20 mouse cellular contexts compared by ENCODE assay signal in genomic region chr5:149616138-149616537, GRCm38 (mm10). TPM values are rescaled to one million over a fixed set of nuclear protein-coding genes. Genes with fewer than 3 reads are reported as not detected.
DNase-seq lines count a peak whose midpoint lies in the region; ATAC-seq lines count a peak whose summit lies in the region.
"Had no signal": no experiment of that assay in that cellular context is flagged by ENCODE, and none has a peak within 500 bp of the region (broad histone marks: within the 10 kb centered on the region; RNA-seq: fewer than 3 reads in every experiment).

No protein-coding gene starts in this region.

- 88% methylated on average over 1 of the region's 1 CpGs for WGBS in kidney, embryonic 16.5 days
- 73% methylated on average over 1 of the region's 1 CpGs for WGBS in heart, embryonic 11.5 days (ENCODE audit: insufficient replicate concordance)

- no peaks in the 10 kb centered on the region for H3K4me1 ChIP-seq in kidney, embryonic 16.5 days (ENCODE audit: insufficient read depth, low read length)
- H3K4me1 ChIP-seq in heart, embryonic 11.5 days (ENCODE audit: control insufficient read depth, insufficient read depth, low read length) = no peaks in the 10 kb centered on the region
- H3K4me1 ChIP-seq: heart, embryonic 10.5 days had no signal

- no peaks in the 10 kb centered on the region for H3K9me3 ChIP-seq in kidney, embryonic 16.5 days (ENCODE audit: low read length)
- no peaks in the 10 kb centered on the region for H3K9me3 ChIP-seq in heart, embryonic 11.5 days (replicated peaks; ENCODE audit: control insufficient read depth, low read length)
- H3K9me3 ChIP-seq: heart, embryonic 10.5 days; hindbrain, embryonic 15.5 days; midbrain, embryonic 10.5 days; neural tube, embryonic 15.5 days had no signal

- ATAC-seq in kidney, embryonic 16.5 days (ENCODE audit: low FRiP score, low TSS enrichment) = no peak
- no peak for ATAC-seq in heart, embryonic 11.5 days (replicated peaks; ENCODE audit: insufficient number of reproducible peaks, low FRiP score, low TSS enrichment)
- ATAC-seq: activated CD4-positive, CD25-positive, alpha-beta regulatory T cell, adult 4 months; forebrain, embryonic 14.5 days; lung, postnatal 0 days had no signal

- no peak overlapping the region for H3K9ac ChIP-seq in kidney, embryonic 16.5 days (replicated peaks; ENCODE audit: low read length)
- no peak overlapping the region for H3K9ac ChIP-seq in heart, embryonic 11.5 days (ENCODE audit: low read depth, low read length)
- H3K9ac ChIP-seq: hindbrain, embryonic 15.5 days; neural tube, embryonic 15.5 days had no signal

- no peak overlapping the region for H3K4me2 ChIP-seq in kidney, embryonic 16.5 days (replicated peaks; ENCODE audit: low read depth, low read length)
- no peak overlapping the region for H3K4me2 ChIP-seq in heart, embryonic 11.5 days
- H3K4me2 ChIP-seq: hindbrain, embryonic 15.5 days; neural tube, embryonic 15.5 days had no signal

- H3K27me3 ChIP-seq in kidney, embryonic 16.5 days (ENCODE audit: insufficient read depth, low read length) = no peaks in the 10 kb centered on the region
- no peaks in the 10 kb centered on the region for H3K27me3 ChIP-seq in heart, embryonic 11.5 days (ENCODE audit: control insufficient read depth, insufficient read depth, low read length)
- H3K27me3 ChIP-seq: hindbrain, embryonic 15.5 days; neural tube, embryonic 15.5 days had no signal

- peaks cover 50% of the 10 kb centered on the region for H3K36me3 ChIP-seq in kidney, embryonic 16.5 days (ENCODE audit: insufficient read depth, low read length)
- peaks cover 38% of the 10 kb centered on the region for H3K36me3 ChIP-seq in heart, embryonic 11.5 days (ENCODE audit: control insufficient read depth, insufficient read depth, low read length)

- no peak overlapping the region for H3K4me3 ChIP-seq in kidney, embryonic 16.5 days (ENCODE audit: low read length)
- H3K4me3 ChIP-seq in heart, embryonic 11.5 days (ENCODE audit: low read depth, low read length) = no peak overlapping the region
- H3K4me3 ChIP-seq: heart, embryonic 10.5 days; hindbrain, embryonic 15.5 days; midbrain, embryonic 10.5 days; neural tube, embryonic 15.5 days had no signal

- DNase-seq in kidney, adult 18-20 months = peak; percentile 45
- peak; percentile 59 for DNase-seq in NIH3T3 (ENCODE audit: low read depth)
- peak; percentile 45 to 47 for DNase-seq in kidney, adult 8-10 months
- peak; percentile 8 for DNase-seq in naive thymus-derived CD4-positive, alpha-beta T cell, adult 2 months (ENCODE audit: low read depth)
- DNase-seq in cerebellum, postnatal 25 days = no peak
- DNase-seq in layer of hippocampus, adult 11-12 months (ENCODE audit: low spot score) = no peak
- DNase-seq: cerebellum, adult 2 months; cerebellum, postnatal 36 days; right cerebral cortex, postnatal 14 days; spleen, adult 18-20 months; thymus, postnatal 25 days had no signal

- no peak overlapping the region for H3K27ac ChIP-seq in kidney, embryonic 16.5 days (ENCODE audit: low read length)
- no peak overlapping the region for H3K27ac ChIP-seq in heart, embryonic 11.5 days (ENCODE audit: low read depth, low read length)
- H3K27ac ChIP-seq: heart, embryonic 10.5 days; hindbrain, embryonic 15.5 days; midbrain, embryonic 10.5 days; neural tube, embryonic 15.5 days had no signal

RNA-seq across cellular contexts. Expression of gene Hsph1, which starts 20.0 kb away (rescaled TPM):
- polyA plus RNA-seq in kidney, embryonic 16.5 days (2015; fragmentation: Nextera tagmentation; extraction: Ambion mirVana) = 67.5 and 68.8 TPM in 2 replicates
- polyA plus RNA-seq in heart, embryonic 11.5 days (2014; fragmentation: Nextera tagmentation; extraction: Ambion mirVana) = 55.2 and 57.4 TPM in 2 replicates

Comparison
In these comparisons a context has a peak if more than half of its experiments do, and no peak if none do; other contexts are left out.
1. DNase-seq: peak in kidney, adult 18-20 months (single experiment), NIH3T3 (single experiment), kidney, adult 8-10 months (2 of 2) and naive thymus-derived CD4-positive, alpha-beta T cell, adult 2 months (single experiment); none in cerebellum, postnatal 25 days (0 of 2) and layer of hippocampus, adult 11-12 months (single experiment).